Mouse (Mus musculus): ENCODE results near the gene Nrarp. TPM values are rescaled to one million over a fixed set of nuclear protein-coding genes. Genes with fewer than 3 reads are reported as not detected.

Gene Nrarp
- polyA plus RNA-seq, 1 experiment: 39.0 TPM

GRCm38 (mm10) chr2:25147892-25148291 lies 32.7 kb upstream of the Nrarp start:
- 69% methylated on average over 5 of the region's 5 CpGs for WGBS
- Histone ChIP-seq H3K4me1 (ENCODE audit: control insufficient read depth, insufficient read depth, insufficient read length, low read length) (peaks cover 22% of the 10 kb centered on the region), H3K4me3 (ENCODE audit: low read depth, low read length) (no peak overlapping the region), H3K27ac (ENCODE audit: insufficient read depth, low read depth, low read length) (no peak overlapping the region), H3K36me3 (ENCODE audit: control insufficient read depth, insufficient read depth, low read length) (no peaks in the 10 kb centered on the region), H3K27me3 (ENCODE audit: control insufficient read depth, insufficient read depth, low read length) (no peaks in the 10 kb centered on the region)
- TF ChIP-seq POLR2A (IDR thresholded peaks at IDR 0.05; ENCODE audit: low read depth, low read length): no peak
- TF ChIP-seq CTCF (IDR thresholded peaks at IDR 0.05; ENCODE audit: extremely low read depth, insufficient read length, insufficient replicate concordance, low read depth, low read length): no peak

- TF ChIP-seq POLR2A (IDR thresholded peaks at IDR 0.05; ENCODE audit: low read depth, low read length) (no peak), CTCF (IDR thresholded peaks at IDR 0.05; ENCODE audit: extremely low read depth, insufficient read length, insufficient replicate concordance, low read depth, low read length) (no peak)
- peaks cover 22% of the 10 kb centered on the region for H3K4me1 ChIP-seq (ENCODE audit: control insufficient read depth, insufficient read depth, insufficient read length, low read length)
- no peaks in the 10 kb centered on the region for H3K36me3 ChIP-seq (ENCODE audit: control insufficient read depth, insufficient read depth, low read length)
- H3K4me3 ChIP-seq (ENCODE audit: low read depth, low read length): no peak overlapping the region
- H3K27ac ChIP-seq (ENCODE audit: insufficient read depth, low read depth, low read length): no peak overlapping the region
- WGBS: 66% methylated on average over 2 of the region's 2 CpGs
- H3K27me3 ChIP-seq (ENCODE audit: control insufficient read depth, insufficient read depth, low read length): no peaks in the 10 kb centered on the region
Measured at GRCm38 (mm10) chr2:25149643-25150042, 30.9 kb upstream of the Nrarp start.

- no peaks in the 10 kb centered on the region for H3K36me3 ChIP-seq (ENCODE audit: control insufficient read depth, insufficient read depth, low read length)
- WGBS: 83% methylated on average over 4 of the region's 4 CpGs
- TF ChIP-seq CTCF (IDR thresholded peaks at IDR 0.05; ENCODE audit: extremely low read depth, insufficient read length, insufficient replicate concordance, low read depth, low read length) (no peak), POLR2A (IDR thresholded peaks at IDR 0.05; ENCODE audit: low read depth, low read length) (no peak)
Measured at GRCm38 (mm10) chr2:25151280-25151956, 29.1 kb upstream of the Nrarp start.

GRCm38 (mm10) chr2:25156177-25156576 lies 24.4 kb upstream of the Nrarp start:
- Histone ChIP-seq H3K27me3 (ENCODE audit: control insufficient read depth, insufficient read depth, low read length) (no peaks in the 10 kb centered on the region), H3K4me1 (ENCODE audit: control insufficient read depth, insufficient read depth, insufficient read length, low read length) (peaks cover 9% of the 10 kb centered on the region), H3K4me3 (ENCODE audit: low read depth, low read length) (no peak overlapping the region), H3K36me3 (ENCODE audit: control insufficient read depth, insufficient read depth, low read length) (no peaks in the 10 kb centered on the region), H3K27ac (ENCODE audit: insufficient read depth, low read depth, low read length) (peak overlapping the region; percentile 70)
- TF ChIP-seq CTCF (IDR thresholded peaks at IDR 0.05; ENCODE audit: extremely low read depth, insufficient read length, insufficient replicate concordance, low read depth, low read length) (no peak), POLR2A (IDR thresholded peaks at IDR 0.05; ENCODE audit: low read depth, low read length) (no peak)
- WGBS: 43% methylated on average over 3 of the region's 3 CpGs

More at GRCm38 (mm10) chr2:25151280-25151956, 29.1 kb upstream of the Nrarp start:
- Histone ChIP-seq H3K27ac (ENCODE audit: insufficient read depth, low read depth, low read length) (no peak overlapping the region), H3K4me1 (ENCODE audit: control insufficient read depth, insufficient read depth, insufficient read length, low read length) (peaks cover 25% of the 10 kb centered on the region), H3K27me3 (ENCODE audit: control insufficient read depth, insufficient read depth, low read length) (no peaks in the 10 kb centered on the region), H3K4me3 (ENCODE audit: low read depth, low read length) (no peak overlapping the region)

- H3K36me3 ChIP-seq (ENCODE audit: control insufficient read depth, insufficient read depth, low read length): no peaks in the 10 kb centered on the region
- H3K27ac ChIP-seq (ENCODE audit: insufficient read depth, low read depth, low read length): peak overlapping the region; percentile 39; the same call in 1 of the 2 replicates
- peaks cover 9% of the 10 kb centered on the region for H3K4me1 ChIP-seq (ENCODE audit: control insufficient read depth, insufficient read depth, insufficient read length, low read length)
- 16% methylated on average over 2 of the region's 2 CpGs for WGBS
- TF ChIP-seq POLR2A (IDR thresholded peaks at IDR 0.05; ENCODE audit: low read depth, low read length): no peak
- no peak for TF ChIP-seq CTCF (IDR thresholded peaks at IDR 0.05; ENCODE audit: extremely low read depth, insufficient read length, insufficient replicate concordance, low read depth, low read length)
- no peak overlapping the region for H3K4me3 ChIP-seq (ENCODE audit: low read depth, low read length)
- H3K27me3 ChIP-seq (ENCODE audit: control insufficient read depth, insufficient read depth, low read length): no peaks in the 10 kb centered on the region
Measured at GRCm38 (mm10) chr2:25156990-25157389, 23.6 kb upstream of the Nrarp start.

GRCm38 (mm10) chr2:25157655-25158054 lies 22.9 kb upstream of the Nrarp start:
- no peaks in the 10 kb centered on the region for H3K36me3 ChIP-seq (ENCODE audit: control insufficient read depth, insufficient read depth, low read length)
- TF ChIP-seq POLR2A (IDR thresholded peaks at IDR 0.05; ENCODE audit: low read depth, low read length): no peak
- no peak for TF ChIP-seq CTCF (IDR thresholded peaks at IDR 0.05; ENCODE audit: extremely low read depth, insufficient read length, insufficient replicate concordance, low read depth, low read length)
- H3K27me3 ChIP-seq (ENCODE audit: control insufficient read depth, insufficient read depth, low read length): no peaks in the 10 kb centered on the region
- 67% methylated on average over 2 of the region's 2 CpGs for WGBS
- H3K4me3 ChIP-seq (ENCODE audit: low read depth, low read length): no peak overlapping the region
- peaks cover 9% of the 10 kb centered on the region for H3K4me1 ChIP-seq (ENCODE audit: control insufficient read depth, insufficient read depth, insufficient read length, low read length)
- no peak overlapping the region for H3K27ac ChIP-seq (ENCODE audit: insufficient read depth, low read depth, low read length)

- no peak for TF ChIP-seq POLR2A (IDR thresholded peaks at IDR 0.05; ENCODE audit: low read depth, low read length)
- TF ChIP-seq CTCF (IDR thresholded peaks at IDR 0.05; ENCODE audit: extremely low read depth, insufficient read length, insufficient replicate concordance, low read depth, low read length): no peak
- Histone ChIP-seq H3K27me3 (ENCODE audit: control insufficient read depth, insufficient read depth, low read length) (no peaks in the 10 kb centered on the region), H3K4me1 (ENCODE audit: control insufficient read depth, insufficient read depth, insufficient read length, low read length) (peaks cover 34% of the 10 kb centered on the region), H3K27ac (ENCODE audit: insufficient read depth, low read depth, low read length) (no peak overlapping the region), H3K4me3 (ENCODE audit: low read depth, low read length) (peak overlapping the region; percentile 58), H3K36me3 (ENCODE audit: control insufficient read depth, insufficient read depth, low read length) (no peaks in the 10 kb centered on the region)
- 24% methylated on average over 4 of the region's 4 CpGs for WGBS
Measured at GRCm38 (mm10) chr2:25167481-25167880, 13.1 kb upstream of the Nrarp start.

All from small intestine, adult 2 months (tissue).